Mouse (Mus musculus) lung, adult 2 months (tissue): ENCODE measurements around the gene Uhrf1.

Experiments used
- CTCF ChIP-seq: fragments of 200-500 bp; IDR thresholded peaks from 2 replicates; pipeline ENCODE4 v1.5.1; 2011; ENCODE audit warnings: mild to moderate bottlenecking, low read length, control low read depth; ENCODE audit not compliant: insufficient read depth
- POLR2A ChIP-seq: fragments of 200-500 bp; IDR thresholded peaks from 2 replicates; pipeline ENCODE4 v1.6.1; 2011; ENCODE audit warnings: low read depth, mild to moderate bottlenecking, control low read depth, low read length, borderline replicate concordance; ENCODE audit errors: extremely low read depth

GRCm38 (mm10) chr17:56273986-56274385 lies 29.1 kb upstream of the Uhrf1 start:
- TF ChIP-seq POLR2A, result no peak
- no peak for TF ChIP-seq CTCF
